Mouse (Mus musculus) mature B cell (primary cell): ENCODE measurements around the gene Ifrd2.

Source experiments
- in situ Hi-C: fragments of 300-500 bp; cut with MboI; formaldehyde crosslinking; loops from 2 replicates; pipeline ENCODE4 v1.14.3; 2019

Gene Ifrd2

DNA sequence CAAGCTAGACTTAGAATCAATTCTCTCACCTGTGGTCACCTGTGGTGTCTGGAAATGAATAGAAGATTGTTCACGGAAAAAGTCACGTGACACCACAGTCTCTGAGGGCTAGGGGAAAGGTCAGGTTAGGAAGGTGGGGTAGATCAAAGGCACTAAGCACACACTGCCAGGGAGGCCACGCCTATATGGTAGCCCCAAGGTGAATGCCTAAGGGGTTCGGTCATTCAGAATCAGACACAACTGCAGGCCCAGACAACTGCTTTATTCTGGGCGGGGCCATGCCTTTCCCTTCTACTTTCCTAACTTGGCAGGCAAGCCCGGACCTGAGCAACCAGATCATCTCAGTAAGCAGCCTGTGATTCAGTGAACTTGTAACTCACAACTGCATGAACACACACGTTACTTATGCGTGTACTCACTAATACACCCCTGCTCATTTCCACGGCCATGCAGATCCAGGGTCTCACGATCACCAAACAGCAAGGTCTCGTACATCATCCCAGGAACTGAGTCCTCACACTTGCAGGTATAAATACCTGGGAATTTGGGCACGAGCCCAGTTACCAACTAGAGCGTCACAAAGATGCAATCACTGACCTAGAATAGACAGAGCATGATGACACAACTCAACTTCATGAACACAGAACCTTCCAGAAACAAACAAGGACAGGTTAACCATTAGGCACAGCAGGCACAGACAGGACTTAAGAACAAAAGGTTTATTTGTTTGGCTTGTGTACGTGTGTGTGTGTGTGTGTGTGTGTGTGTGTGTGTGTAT, 11.7 kb upstream of the Ifrd2 start:
- in situ Hi-C loops, result no loop called here

DNA sequence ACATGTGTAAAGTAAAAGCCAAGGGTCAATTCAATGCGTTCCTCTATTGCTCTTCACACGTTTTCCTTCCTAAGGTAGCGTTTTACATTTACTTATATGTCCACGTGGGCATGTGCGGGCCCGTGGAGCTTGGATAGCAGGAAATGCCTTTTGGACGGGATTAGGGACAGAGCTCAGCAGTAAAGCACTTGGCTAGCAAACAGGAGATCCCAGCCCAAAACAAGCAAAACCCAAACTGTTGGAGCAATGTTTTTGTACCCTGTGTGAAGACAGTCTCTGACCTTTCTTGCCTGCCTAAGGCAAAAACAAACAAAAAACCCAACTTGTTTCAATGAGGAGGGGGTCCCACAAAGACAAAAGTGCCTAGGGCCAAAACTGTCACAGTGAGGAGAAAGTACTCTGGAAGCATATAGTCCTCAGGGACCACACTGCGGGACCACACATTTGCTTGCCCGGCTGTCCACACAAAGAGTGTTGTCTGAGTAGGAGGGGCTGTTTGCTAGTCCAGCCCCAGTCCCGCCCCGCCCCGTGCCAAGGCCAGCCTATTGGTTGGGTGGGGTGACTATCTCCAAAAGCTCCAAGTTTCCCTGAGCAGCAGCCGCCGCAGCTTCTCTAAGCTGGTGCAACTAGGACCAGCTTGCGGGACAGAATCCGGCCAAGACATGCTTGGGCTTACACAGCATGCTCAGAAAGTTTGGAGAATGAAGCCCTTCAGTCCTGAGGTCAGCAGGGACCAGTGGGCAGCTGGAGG, 10.9 kb upstream of the Ifrd2 start, which contains the start of gene Hyal1:
Gene Hyal1, plus strand, starts transcription at position 571 of the 751 bp plus-strand sequence.
- in situ Hi-C loops, result no loop called here

DNA sequence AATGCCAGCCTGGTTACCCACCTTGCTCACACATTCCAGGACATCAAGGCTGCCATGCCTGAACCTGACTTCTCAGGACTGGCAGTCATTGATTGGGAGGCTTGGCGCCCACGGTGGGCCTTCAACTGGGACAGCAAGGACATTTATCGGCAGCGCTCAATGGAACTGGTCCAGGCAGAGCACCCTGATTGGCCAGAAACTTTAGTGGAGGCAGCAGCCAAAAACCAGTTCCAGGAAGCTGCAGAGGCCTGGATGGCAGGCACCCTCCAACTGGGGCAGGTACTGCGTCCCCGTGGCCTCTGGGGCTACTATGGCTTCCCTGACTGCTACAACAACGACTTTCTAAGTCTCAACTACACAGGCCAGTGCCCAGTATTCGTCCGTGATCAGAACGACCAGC, 9.6 kb upstream of the Ifrd2 start:
- in situ Hi-C loops, result no loop called here

DNA sequence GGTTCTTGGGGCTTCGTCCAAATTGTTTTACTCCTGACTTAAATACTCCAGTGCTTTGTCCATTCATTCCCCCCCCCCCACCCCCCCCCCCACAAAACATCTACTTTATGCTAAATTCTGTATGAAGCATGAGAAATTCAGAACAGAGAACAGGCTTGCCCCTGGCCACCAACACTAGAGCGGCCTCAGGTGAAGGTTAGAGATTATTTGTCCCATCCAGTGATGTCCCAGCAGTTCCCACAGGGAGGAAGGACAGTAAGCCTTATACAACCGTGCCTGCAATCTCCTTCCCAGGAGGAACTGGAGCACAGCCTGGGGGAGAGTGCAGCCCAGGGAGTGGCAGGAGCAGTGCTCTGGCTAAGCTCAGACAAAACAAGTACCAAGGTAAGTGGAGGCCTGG, 8.9 kb upstream of the Ifrd2 start, which contains the start of gene Naa80:
Gene Naa80, plus strand, starts transcription at position 301 of the 400 bp plus-strand sequence.
- in situ Hi-C loops, result no loop called here

DNA sequence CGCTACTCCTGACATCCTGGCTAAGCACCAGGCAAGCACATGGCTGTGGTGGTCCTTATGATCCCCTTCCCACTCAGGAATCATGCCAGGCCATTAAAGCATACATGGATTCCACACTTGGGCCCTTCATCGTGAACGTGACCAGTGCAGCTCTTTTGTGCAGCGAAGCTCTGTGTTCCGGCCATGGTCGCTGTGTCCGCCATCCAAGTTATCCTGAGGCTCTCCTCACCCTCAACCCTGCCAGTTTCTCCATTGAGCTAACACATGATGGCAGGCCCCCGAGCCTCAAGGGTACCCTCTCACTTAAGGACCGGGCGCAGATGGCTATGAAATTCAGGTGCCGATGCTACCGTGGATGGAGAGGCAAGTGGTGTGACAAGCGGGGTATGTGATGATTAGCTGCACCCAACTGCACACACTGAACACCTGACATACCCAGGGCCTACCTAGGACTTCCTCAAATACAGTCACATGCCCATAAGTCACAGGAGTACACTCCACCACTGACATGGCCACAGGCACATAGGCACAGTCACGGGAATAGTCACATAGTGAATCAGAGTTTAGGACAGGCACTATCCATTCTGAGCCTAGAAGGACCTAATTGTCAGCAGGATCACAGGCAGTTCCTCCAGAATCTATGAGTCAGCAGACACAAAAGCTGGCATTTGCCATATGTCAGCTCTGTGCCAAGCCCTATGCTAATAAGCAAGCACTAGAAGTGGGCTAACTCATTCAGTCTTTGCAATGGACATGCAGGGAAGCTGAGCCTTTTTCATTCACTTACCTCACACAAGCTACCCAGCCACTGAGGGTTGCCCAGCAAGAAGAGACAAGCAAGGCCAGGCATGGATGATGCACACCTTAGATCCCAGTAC, 8.2 kb upstream of the Ifrd2 start:
- in situ Hi-C loops, result no loop called here

DNA sequence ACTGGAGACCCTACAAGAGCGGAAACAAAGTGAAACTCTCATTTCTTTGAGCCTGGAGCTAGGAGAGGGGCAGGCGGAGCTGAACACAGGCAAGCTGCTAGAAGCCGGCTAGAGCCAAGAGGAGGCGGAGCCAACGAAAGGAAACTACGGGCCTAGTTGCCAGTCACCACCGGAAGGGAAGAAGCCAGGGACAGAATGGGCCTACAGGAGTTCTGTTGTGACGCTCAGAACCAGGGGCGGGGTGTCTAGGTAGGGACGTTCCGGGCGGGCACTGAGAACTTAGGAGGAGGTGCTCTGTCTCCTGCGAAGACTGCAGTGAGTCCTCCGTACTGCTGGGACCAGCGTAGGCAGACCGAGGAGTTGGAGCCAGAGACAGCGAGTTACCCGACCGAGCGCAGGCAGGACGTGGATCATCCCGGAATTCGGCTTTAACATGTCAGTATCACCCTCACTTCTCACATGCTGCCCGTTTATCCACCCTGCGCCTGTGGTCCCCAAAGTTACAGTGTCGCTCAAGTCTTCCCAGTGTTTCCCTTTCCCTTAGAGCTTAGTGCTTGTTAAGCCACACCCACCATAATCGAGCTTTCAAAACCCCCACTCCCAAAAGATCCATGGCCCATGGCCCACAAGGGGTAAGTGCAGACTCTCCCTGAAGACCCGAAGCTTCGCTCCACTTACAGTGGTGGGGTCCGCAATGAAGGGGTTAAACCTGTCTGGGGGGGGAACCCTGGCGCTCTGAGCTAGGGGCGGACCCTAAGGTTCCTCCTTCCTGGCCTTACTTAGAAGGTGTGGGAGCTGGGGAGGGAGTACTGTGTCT, 6.7 kb upstream of the Ifrd2 start, which contains the start of gene Hyal3:
Gene Hyal3, plus strand, starts transcription at position 318 of the 817 bp plus-strand sequence.
- in situ Hi-C loops, result no loop called here

DNA sequence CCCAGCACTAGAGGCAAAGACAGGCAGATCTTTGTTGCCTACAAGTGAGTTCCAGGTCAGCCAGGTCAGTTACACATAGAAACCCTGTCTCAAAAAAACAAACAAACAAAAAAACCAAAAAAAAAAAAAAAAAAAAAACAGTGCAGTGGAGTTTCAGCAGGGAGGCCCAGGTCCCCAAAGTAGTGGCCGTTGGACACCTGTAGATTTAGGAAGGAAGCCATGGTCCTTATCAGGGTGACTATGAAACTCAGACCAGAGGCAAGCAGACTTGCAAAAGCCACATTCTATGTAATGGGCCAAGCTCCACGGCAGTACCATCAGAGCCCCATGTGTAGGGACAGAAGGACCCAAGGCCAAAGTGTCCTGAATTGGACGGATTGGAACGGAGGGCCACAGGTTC, 5.9 kb upstream of the Ifrd2 start:
- in situ Hi-C loops, result no loop called here

DNA sequence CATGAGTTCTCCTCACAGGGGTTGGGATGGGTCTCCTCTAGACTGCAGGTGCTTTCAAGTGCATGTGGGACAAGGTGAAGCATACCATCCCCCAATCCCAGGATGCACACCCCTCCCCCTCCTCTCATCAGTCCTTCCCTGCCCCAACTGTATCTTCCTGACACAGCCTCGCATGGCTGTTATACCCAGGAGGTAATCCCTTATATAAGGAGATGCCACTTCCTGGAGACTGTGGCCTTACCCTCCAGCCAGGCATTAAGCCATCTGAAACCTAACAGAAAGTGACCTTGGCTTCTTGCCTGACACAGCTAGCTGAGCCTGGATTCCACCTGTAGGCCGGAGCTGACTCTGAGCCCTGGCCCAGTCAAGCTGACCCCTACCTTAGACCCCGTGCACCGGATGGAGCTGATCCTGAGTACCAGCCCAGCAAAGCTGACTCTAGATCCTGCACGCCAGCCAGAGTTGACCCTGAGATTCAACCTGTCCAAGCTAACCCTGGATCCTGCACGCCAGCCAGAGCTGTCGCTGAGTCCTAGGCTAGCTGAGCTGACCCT, 4.9 kb upstream of the Ifrd2 start:
- in situ Hi-C loops, result no loop called here

DNA sequence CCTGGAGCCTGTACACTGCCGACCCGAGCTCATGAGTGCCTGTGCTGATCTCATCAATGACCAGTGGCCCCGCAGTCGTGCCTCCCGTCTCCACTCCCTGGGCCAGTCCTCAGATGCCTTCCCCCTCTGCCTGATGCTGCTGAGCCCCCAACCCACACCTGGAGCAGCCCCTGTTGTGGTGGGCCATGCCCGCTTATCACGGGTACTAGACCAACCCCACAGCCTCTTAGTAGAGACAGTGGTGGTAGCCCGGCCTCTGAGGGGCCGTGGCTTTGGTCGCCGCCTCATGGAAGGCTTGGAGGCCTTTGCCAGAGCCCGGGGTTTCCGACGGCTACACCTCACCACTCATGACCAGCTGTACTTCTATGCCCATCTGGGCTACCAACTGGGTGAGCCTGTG, 4.3 kb upstream of the Ifrd2 start:
- in situ Hi-C loops, result no loop called here

DNA sequence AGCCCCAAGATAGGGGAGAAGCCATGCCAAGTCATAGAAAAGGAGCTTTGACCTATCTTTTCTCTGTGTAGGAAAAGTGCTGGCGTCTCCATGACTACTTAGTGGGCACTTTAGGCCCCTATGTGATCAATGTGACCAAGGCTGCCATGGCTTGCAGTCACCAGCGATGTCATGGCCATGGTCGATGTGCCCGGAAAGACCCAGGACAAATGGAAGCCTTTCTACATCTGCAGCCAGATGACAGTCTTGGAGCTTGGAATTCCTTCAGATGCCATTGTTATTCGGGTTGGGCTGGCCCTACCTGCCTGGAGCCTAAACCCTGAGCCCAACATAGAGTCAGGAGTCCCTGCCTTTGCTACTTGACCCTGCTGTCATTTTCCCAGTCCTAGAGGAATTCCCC, 938 bp upstream of the Ifrd2 start:
- in situ Hi-C loops, result no loop called here

DNA sequence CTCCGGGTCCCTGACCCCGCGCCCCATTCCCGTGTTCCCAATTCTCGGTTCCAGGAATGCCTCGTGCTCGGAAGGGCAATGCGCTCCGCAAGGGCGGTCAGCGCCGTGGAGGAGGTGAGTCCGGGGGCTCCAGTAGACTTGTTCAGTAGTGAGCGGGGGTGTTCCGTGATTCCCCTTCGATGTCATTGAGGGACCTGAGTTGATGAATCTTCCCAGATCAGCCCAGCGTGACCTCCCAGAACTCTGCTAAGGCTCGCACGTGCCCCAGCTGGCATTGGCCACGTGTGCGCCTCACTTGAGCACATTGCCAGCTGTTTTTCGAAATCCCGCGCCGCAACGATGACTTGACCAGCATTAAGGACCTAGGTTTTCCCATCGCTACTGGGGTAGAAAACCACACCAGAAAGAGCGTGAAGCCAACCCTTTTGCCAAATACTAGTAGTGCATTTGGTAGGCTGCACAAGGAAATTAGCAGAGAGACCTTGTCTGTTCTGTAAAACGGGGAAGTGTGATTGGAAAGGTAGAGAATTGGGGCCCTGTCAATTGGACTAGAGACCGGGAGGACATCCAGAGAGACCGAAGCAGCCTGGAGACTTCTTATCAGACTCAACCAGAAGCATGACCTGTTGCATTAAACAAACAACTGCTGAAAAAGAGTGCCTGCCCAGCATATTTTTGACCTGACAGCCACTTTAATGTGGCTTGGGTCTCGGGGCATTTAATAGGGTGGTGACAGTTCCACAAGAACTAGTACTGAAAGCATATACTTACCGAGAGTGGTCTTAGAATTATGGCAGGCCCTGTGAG, 594 bp downstream of the Ifrd2 start:
- in situ Hi-C loops, result no loop called here

DNA sequence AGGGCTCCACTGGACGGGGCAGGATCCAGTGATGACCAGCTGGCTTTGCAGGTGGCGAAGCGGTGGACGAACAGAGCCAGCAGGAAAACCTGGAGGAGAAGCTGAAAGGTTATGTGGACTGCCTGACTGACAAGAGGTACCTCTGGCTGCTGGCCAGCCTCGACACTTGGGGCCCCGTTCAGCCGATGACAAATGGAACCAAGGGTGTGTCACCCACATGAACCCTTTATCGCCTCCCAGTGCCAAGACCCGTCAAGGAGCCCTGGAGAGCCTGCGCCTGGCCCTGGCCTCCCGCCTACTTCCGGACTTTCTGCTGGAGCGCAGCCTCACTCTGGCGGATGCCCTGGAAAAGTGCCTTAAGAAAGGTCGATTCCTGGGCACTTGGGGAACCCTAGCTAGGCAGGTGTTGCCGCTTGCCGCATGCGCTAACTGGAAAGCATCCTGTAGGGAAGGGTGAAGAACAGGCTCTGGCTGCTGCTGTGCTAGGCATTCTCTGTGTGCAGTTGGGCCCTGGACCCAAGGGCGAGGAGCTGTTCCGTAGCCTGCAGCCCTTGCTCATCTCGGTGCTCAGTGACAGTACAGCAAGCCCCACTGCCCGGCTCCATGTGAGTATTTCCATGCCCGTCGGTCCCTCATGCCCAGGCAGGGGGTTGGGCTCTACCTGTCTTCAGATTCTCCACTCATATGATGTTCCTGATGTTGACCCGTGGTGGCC, 2.8 kb downstream of the Ifrd2 start:
- in situ Hi-C loops, result no loop called here

DNA sequence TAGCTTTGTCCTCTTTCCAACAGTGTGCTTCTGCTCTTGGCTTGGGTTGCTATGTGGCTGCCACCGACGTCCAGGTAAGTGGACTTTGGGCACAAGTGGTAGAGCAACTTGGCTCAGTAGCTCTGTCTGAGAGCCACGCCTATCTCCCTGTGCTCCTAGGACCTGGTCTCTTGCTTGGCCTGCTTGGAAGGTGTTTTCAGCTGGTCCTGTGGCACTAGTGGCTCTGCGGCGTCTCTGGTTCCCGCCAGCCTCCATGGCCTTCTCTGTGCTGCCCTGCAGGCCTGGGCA, 3.3 kb downstream of the Ifrd2 start:
- in situ Hi-C loops, result no loop called here

DNA sequence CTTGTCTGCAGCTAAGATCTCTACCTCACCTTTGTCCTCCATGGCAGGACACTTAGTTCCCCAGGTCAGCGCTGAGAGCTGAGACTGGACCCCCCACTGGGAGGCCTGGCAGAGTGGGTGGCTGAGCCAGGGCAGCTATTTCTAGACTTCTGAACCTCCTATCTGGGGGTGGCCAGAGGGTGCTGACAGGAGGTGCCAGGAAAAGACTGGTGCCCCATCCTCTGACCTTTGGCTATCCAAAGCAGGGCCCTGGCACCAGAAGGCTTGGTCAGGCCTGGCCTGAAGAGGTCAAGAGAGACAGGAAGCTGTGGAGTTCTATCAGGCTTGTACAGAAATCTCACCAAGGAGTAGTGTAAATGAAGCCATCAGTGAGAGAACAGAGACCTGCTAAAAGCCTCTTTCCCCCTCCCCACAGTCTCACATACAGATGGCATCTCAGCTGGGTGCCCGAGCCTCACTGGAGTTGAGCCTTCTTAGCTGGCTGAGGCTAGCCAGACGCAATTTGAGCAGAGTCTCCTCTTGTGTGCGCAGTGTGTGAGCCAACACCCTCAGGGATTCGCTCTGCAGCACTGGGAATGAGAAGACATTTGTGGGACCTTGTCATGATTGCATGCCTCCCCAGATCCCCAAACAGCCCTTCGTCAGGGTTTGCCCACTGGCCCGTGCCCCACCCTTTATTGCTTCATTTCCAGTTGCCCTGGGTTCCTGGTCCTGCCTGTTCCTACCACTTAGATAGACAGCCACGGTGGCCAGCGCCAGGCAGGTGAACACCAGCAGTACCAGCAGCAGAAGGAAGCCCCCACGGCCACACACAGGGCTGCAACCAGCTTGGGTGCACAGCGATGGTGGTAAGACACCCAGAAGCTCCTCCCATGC, 5.9 kb downstream of the Ifrd2 start:
- in situ Hi-C loops, result no loop called here

DNA sequence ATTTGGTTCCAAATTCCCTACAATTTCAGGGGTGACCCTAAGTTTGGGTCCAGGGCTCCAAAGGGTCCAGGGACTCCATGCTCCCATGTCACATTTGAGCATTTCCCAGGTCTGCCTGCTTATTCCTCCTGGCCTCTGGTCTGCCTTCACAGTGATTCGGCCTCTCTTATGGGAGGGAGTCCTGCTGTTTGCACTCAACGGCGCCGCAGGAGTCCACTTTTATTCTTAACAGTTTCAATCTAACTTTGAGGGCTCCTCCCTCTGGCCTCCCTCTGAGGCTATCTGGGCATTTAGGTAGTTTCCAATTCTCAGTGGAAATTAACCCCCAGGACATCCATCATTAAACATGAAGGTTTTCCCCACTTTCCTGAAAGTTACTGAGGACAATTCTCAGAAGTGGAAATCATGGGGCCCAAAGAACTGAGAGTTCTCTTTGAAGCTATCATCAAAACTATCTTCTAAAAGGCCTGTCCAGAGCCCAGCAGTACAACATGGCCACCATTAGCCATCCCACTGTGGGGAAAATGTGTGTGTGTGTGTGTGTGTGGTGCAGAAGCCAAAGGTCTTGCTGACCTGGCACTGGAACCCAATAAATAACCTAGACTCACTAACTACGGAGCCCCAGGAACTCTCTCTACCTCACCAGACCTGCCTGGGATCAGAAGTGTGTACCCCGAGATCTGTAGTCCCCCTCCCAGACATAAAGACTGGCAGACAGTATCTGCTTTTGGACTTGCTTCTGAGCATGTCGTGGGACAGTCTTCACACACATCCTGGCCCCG, 7.0 kb downstream of the Ifrd2 start:
- in situ Hi-C loops, result no loop called here

DNA sequence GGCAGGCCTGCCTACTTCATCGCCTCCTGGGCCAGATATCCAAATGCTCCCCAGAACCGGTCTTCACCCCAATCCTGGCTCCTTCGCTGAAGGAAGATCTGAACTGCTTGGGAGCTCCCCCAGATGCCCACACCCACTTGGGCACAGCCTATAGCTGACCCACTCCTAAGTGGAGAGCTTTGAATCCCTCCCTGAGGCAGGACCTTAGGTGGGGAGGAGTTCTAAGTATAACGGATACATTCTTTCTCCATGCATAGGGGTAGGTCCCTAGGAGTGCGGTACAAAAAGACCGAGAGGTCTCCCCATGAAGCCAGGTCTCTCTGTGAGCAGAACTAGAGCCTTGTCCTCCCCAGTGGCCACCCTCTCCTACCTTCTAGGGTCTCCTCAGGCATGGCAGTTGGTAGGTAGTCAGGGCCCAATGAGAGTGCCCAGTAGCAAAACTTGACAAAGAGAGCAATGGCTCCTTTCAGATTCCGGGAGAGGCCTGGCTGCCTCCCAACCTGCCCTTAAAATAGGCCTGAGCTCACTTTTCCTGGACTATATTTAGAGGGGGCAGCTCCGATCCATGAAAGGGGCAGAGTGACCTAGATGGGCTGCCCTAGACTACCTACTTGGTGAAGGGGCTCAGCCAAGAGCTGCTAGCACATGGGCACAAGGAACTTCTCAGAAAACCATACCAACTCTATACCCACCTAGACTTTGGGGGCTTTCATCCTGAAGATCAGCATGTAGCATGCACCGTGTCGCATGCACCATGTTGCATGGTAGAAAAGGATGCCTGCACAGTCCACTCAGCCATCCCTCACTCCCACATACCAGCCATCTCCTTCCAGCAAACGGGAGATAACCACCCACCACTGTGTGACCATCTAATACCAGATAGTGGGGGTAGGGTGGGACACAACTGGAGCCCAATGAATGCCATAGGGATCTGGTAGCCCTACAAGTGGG, 9.5 kb downstream of the Ifrd2 start:
- in situ Hi-C loops, result no loop called here

DNA sequence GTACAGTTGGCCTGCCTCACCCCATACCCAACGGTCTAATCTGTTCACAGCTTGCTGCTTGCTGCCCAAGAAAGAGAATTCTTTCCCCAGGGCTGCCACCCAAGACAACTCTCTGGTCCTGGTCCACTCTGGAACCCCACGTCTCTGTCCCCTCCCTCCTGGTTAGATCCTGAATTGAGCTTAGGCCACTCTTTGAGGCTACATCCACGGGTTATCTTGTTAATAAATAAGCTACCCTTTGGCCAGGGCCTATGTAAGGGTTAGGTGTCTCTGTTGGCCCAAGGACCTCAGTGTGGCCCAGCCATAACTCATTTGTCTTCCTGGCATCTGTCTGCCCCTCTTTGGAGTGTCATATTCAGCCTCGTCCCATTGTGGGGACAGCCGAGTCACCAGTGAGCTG, 10.9 kb downstream of the Ifrd2 start:
- in situ Hi-C loops, result no loop called here
